Mouse (Mus musculus) bone marrow, adult 2 months (tissue): Measurements from ENCODE around the gene Slc29a4. TPM values are rescaled to one million over a fixed set of nuclear protein-coding genes. Genes with fewer than 3 reads are reported as not detected.

ENCODE experiments used
- H3K27ac ChIP-seq: fragments of 200-500 bp; 2 replicates; pipeline ENCODE4 v1.5.1; 2012; ENCODE audit warnings: low read depth, mild to moderate bottlenecking, control low read depth, inconsistent platforms, low read length; ENCODE audit not compliant: control insufficient read depth, poor library complexity, insufficient read depth
- H3K4me1 ChIP-seq: fragments of 200-500 bp; 2 replicates; pipeline ENCODE4 v1.6.1; 2011; ENCODE audit warnings: low read length; ENCODE audit not compliant: control insufficient read depth, insufficient read depth
- H3K4me3 ChIP-seq: fragments of 200-500 bp; replicated peaks from 2 replicates; pipeline ENCODE3; 2011; ENCODE audit warnings: mild to moderate bottlenecking, low read depth, low read length, control low read depth; ENCODE audit not compliant: control insufficient read depth
- CTCF ChIP-seq: fragments of 200-500 bp; IDR thresholded peaks from 2 replicates; pipeline ENCODE4 v1.5.1; 2011; ENCODE audit warnings: low read length, control low read depth; ENCODE audit not compliant: control insufficient read depth, insufficient read depth
- POLR2A ChIP-seq: fragments of 200-500 bp; IDR thresholded peaks from 2 replicates; pipeline ENCODE4 v1.6.1; 2011; ENCODE audit warnings: low read depth, mild to moderate bottlenecking, control low read depth, low read length, borderline replicate concordance; ENCODE audit not compliant: control insufficient read depth
- WGBS: fragments of 180-500 bp; shearing (Covaris S2); methylation state at CpG from one replicate; pipeline ENCODE4 v1.1.7; 2018; 5-methylcytosine and 5-hydroxymethylcytosine counted together
- polyA plus RNA-seq: library from polyadenylated mRNA; stranded (reverse); fragments of >200 nt; gene quantifications from 2 replicates; pipeline ENCODE4 v1.2.4, GENCODE M21; 2011; ENCODE audit warnings: low replicate concordance; ENCODE audit not compliant: missing spikeins, insufficient read depth, insufficient read length

The Slc29a4 gene
- polyA plus RNA-seq, 1 experiment = not detected

- Histone ChIP-seq H3K4me1 (no peaks in the 10 kb centered on the region), H3K27ac (no peak overlapping the region), H3K4me3 (no peak overlapping the region)
- TF ChIP-seq CTCF = peak; percentile 91
- TF ChIP-seq POLR2A = no peak
- WGBS = 15% methylated on average over 4 of the region's 4 CpGs
Observed at GRCm38 (mm10) chr5:142718037-142718436, 25.7 kb downstream of the Slc29a4 start.

GRCm38 (mm10) chr5:142718486-142718885 lies 26.2 kb downstream of the Slc29a4 start:
- TF ChIP-seq POLR2A (no peak), CTCF (no peak)
- 68% methylated on average over 25 of the region's 25 CpGs for WGBS

GRCm38 (mm10) chr5:142719897-142720296 lies 27.6 kb downstream of the Slc29a4 start:
- Histone ChIP-seq H3K4me3 (no peak overlapping the region), H3K4me1 (no peaks in the 10 kb centered on the region), H3K27ac (no peak overlapping the region)
- TF ChIP-seq POLR2A (no peak), CTCF (no peak)
- 78% methylated on average over 13 of the region's 13 CpGs for WGBS

More at GRCm38 (mm10) chr5:142718486-142718885, 26.2 kb downstream of the Slc29a4 start:
- Histone ChIP-seq H3K4me3 (no peak overlapping the region), H3K4me1 (no peaks in the 10 kb centered on the region), H3K27ac (no peak overlapping the region)

- Histone ChIP-seq H3K27ac (no peak overlapping the region), H3K4me3 (no peak overlapping the region), H3K4me1 (no peaks in the 10 kb centered on the region)
- WGBS = 12% methylated on average over 7 of the region's 7 CpGs
- TF ChIP-seq CTCF (peak; percentile 87), POLR2A (no peak)
Observed at GRCm38 (mm10) chr5:142723520-142724133, 31.3 kb downstream of the Slc29a4 start.

- WGBS = 84% methylated on average over 7 of the region's 7 CpGs
- Histone ChIP-seq H3K4me1 (no peaks in the 10 kb centered on the region), H3K27ac (no peak overlapping the region), H3K4me3 (no peak overlapping the region)
- TF ChIP-seq CTCF (no peak), POLR2A (no peak)
Observed at GRCm38 (mm10) chr5:142724265-142724664, 32.0 kb downstream of the Slc29a4 start.

- 88% methylated on average over 6 of the region's 6 CpGs for WGBS
- TF ChIP-seq CTCF (no peak), POLR2A (no peak)
- no peak overlapping the region for H3K27ac ChIP-seq
- no peaks in the 10 kb centered on the region for H3K4me1 ChIP-seq
- H3K4me3 ChIP-seq = no peak overlapping the region
Observed at GRCm38 (mm10) chr5:142726748-142727147, 34.4 kb downstream of the Slc29a4 start.

GRCm38 (mm10) chr5:142728301-142728700 lies 36.0 kb downstream of the Slc29a4 start:
- no peak overlapping the region for H3K27ac ChIP-seq
- H3K4me1 ChIP-seq = no peaks in the 10 kb centered on the region
- 92% methylated on average over 16 of the region's 16 CpGs for WGBS
- H3K4me3 ChIP-seq = no peak overlapping the region
- no peak for TF ChIP-seq POLR2A
- no peak for TF ChIP-seq CTCF

GRCm38 (mm10) chr5:142730295-142730694 lies 38.0 kb downstream of the Slc29a4 start:
- Histone ChIP-seq H3K27ac (no peak overlapping the region), H3K4me1 (no peaks in the 10 kb centered on the region), H3K4me3 (no peak overlapping the region)
- no peak for TF ChIP-seq CTCF
- no peak for TF ChIP-seq POLR2A
- WGBS = 49% methylated on average over 12 of the region's 12 CpGs

- no peaks in the 10 kb centered on the region for H3K4me1 ChIP-seq
- 87% methylated on average over 11 of the region's 11 CpGs for WGBS
- H3K27ac ChIP-seq = no peak overlapping the region
- no peak for TF ChIP-seq CTCF
- H3K4me3 ChIP-seq = no peak overlapping the region
Observed at GRCm38 (mm10) chr5:142731916-142732315, 39.6 kb downstream of the Slc29a4 start.
